Mouse (Mus musculus): ENCODE measurements at regions not wholly inside any gene's neighbourhood (a gene's known extent, or its start where the extent isn't known, plus 50 kb on each side); places are given as distances from the start of the nearest gene placed in this dataset.

- DNase-seq = no peak
Measured at GRCm38 (mm10) chr13:48717036-48717435, 54.2 kb downstream of the Barx1 start.

DNA sequence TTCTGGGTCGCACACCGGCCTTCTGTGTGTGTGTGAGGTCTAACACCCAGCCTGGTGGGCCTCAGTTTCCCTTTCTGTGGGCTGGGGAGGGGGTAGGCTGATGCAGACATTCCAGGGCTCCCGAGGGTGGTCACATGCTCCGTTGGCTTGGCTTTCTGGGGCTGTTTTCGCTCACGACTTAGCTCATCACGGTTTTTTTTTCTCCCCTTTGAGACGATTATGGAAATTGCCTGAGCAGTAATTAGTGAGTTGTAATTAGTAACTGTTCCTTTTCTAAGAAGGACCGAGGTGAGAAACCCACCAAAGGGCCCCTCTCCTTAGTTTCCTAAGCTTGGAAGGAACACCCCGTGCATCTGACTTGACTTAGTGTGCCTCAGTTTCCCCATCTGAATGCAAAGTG, 54.7 kb downstream of the Barx1 start:
- no peak for DNase-seq

GRCm38 (mm10) chr13:48723676-48724075, 60.9 kb downstream of the Barx1 start:
- DNase-seq = no peak

- no peak for DNase-seq
Measured at GRCm38 (mm10) chr13:48726430-48726829, 63.6 kb downstream of the Barx1 start.

DNA sequence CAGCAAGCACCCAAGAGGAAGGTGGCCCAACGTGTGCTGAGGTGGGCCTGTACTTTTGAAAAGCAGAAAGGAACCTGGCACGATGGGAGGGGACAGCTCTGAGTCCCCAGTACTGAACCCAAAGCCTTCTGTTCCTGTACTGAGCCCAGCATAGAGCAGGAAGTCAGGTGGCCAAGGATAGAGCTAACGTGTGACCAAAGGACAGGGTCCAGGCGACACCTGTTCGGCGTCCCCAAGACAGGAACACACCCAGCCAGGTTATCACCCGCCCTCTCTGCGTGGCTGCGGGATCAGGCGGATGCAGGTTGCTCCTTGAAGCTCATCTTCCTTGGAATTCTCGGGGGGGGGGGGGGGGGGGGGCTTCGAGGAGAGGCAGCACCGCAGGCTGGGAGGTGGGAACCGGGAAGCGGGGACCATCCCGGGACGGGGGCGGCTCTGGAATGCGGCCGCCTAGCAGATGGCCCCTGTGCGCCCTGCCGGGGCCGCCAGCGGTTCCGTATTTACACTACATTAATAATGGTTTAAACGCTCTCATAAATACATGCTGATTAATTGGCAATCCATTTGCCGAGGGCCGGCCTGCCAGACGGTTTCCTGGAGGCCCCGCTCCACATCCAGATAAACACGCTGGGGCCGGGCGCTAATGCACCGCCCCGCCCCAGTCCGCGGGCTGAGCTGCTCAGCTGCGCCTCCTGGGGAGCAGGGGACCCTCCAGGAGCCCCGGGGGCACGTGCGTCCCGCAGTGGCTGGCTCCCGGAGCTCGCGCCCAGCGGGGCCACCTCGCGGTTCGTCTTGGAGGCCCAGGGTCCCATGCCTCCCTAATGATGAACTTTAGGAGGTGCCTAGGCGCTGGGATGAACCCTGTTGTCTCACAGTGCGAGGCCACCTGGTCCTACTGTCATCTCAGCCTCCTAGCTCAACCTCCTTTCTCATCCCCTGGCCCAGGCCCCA, 68.5 kb downstream of the Barx1 start:
- peak; percentile 63 for DNase-seq

DNA sequence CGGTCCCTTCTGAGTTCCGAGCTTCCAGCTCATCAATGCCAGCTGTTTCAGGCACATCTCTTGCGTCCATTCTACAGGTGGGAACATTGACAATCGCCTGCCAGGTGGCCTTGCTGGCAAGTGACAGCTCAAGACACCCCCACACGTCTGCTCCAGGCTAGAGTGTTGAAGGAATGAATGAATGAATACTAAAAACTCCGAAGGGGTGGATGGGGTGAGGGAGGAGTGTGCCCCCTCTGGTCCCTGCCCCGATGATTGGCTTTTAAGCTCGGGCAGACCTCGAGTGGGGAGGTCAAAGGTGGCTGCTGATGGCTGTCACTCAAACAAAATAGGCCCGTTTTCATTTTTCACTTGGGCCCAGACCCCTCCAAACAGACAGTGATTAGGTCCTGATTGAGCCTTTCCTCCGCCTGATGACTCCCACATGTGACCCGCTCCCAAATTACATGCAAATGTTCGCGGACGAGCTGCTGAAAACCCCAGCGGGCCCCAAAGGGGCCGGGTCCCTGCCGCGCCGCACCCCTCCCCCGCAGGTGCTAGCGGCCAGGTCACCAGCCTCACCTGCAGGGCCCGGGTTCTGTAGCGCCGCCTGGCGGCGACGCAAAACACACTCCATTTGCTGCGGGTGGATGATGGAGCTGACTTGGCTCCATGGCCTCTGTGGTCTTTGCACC, 69.5 kb downstream of the Barx1 start:
- peak; percentile 35 for DNase-seq

GRCm38 (mm10) chr13:48734985-48735384, 72.2 kb downstream of the Barx1 start:
- DNase-seq = no peak

GRCm38 (mm10) chr13:48745566-48745965, 82.8 kb downstream of the Barx1 start:
- no peak for DNase-seq

DNA sequence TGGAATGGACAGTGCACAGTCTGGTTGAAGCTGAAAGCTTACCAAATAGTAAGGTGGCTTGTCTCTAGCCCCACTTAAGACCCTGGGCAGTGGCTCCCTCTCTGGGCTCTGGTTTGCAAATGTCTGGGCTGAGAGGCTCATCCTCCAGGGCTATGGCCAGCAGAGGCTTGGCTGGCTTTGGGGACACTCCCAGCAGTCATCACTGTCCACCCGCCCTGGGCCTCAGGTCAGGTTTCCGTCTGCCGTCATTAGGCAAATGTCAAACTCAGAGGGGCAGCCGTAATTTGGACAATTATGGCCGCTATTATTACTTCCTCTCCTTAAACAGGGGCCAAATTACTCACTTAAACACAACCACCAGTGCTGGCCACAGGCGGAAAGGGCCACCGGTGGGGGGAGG, 83.5 kb downstream of the Barx1 start:
- DNase-seq = no peak
